ENCODE assay signal across 9 mouse cellular contexts in genomic region chr1:78355123-78355522, GRCm38 (mm10). TPM values are rescaled to one million over a fixed set of nuclear protein-coding genes. Genes with fewer than 3 reads are reported as not detected.
A peak's percentile ranks its signal among the peaks of the same experiment; 100 is the strongest.
DNase-seq lines count a peak whose midpoint lies in the region; ATAC-seq lines count a peak whose summit lies in the region.
"Had no signal": no experiment of that assay in that cellular context is flagged by ENCODE, and none has a peak within 500 bp of the region (broad histone marks: within the 10 kb centered on the region; RNA-seq: fewer than 3 reads in every experiment).

No protein-coding gene starts in this region.

- H3K9me3 ChIP-seq in heart, embryonic 13.5 days, result no peaks in the 10 kb centered on the region
- H3K9me3 ChIP-seq in forebrain, embryonic 16.5 days (ENCODE audit: control insufficient read depth, low read length), result no peaks in the 10 kb centered on the region

- peak overlapping the region; percentile 69 for H3K27ac ChIP-seq in heart, embryonic 13.5 days (replicated peaks)
- no peak overlapping the region for H3K27ac ChIP-seq in forebrain, embryonic 16.5 days (ENCODE audit: low read length)
- H3K27ac ChIP-seq: liver, embryonic 14.5 days had no signal

- H3K9ac ChIP-seq in heart, embryonic 13.5 days, result no peak overlapping the region
- H3K9ac ChIP-seq in forebrain, embryonic 16.5 days (replicated peaks; ENCODE audit: low read depth, low read length), result no peak overlapping the region
- H3K9ac ChIP-seq: liver, embryonic 14.5 days had no signal

- peaks cover 21% of the 10 kb centered on the region for H3K4me1 ChIP-seq in heart, embryonic 13.5 days
- H3K4me1 ChIP-seq in forebrain, embryonic 16.5 days (replicated peaks; ENCODE audit: control insufficient read depth, insufficient read depth, low read length), result no peaks in the 10 kb centered on the region

- no peak for ATAC-seq in heart, embryonic 13.5 days (ENCODE audit: extremely low read depth, insufficient number of reproducible peaks, low FRiP score, low TSS enrichment)
- no peak for ATAC-seq in megakaryocyte progenitor cell, adult 5-6 weeks (replicated peaks; ENCODE audit: poor library complexity)
- ATAC-seq in forebrain, embryonic 16.5 days, result no peak

- H3K36me3 ChIP-seq in heart, embryonic 13.5 days, result no peaks in the 10 kb centered on the region
- no peaks in the 10 kb centered on the region for H3K36me3 ChIP-seq in forebrain, embryonic 16.5 days (ENCODE audit: control insufficient read depth, insufficient read depth)

- H3K27me3 ChIP-seq in heart, embryonic 13.5 days (replicated peaks), result no peaks in the 10 kb centered on the region
- H3K27me3 ChIP-seq in forebrain, embryonic 16.5 days (replicated peaks; ENCODE audit: control insufficient read depth, insufficient read depth, low read length), result no peaks in the 10 kb centered on the region

- 0 out of 2 replicates have a peak overlapping the region, but pooled peaks have one; percentile 8 for H3K4me2 ChIP-seq in heart, embryonic 13.5 days
- H3K4me2 ChIP-seq in forebrain, embryonic 16.5 days (ENCODE audit: low read length), result no peak overlapping the region

- 12% methylated on average over 4 of the region's 4 CpGs for WGBS in heart, embryonic 13.5 days
- WGBS in forebrain, embryonic 16.5 days, result 43% methylated on average over 4 of the region's 4 CpGs

- peak; percentile 37 for DNase-seq in NIH3T3 (ENCODE audit: low read depth)
- peak; percentile 89 for DNase-seq in adrenal gland, adult 8-10 months
- DNase-seq in lung, adult 18-20 months, result peak; percentile 25 to 64
- no peak for DNase-seq in layer of hippocampus, adult 11-12 months (ENCODE audit: low spot score)
- no peak for DNase-seq in natural killer cell, adult 2 months (ENCODE audit: low spot score in 2 of 2)

- H3K4me3 ChIP-seq in heart, embryonic 13.5 days, result no peak overlapping the region
- H3K4me3 ChIP-seq in forebrain, embryonic 16.5 days (replicated peaks; ENCODE audit: low read length), result no peak overlapping the region

RNA-seq across cellular contexts. Expression of gene Sgpp2, which starts 45.0 kb away (rescaled TPM):
- 10 to 100 TPM in 1 of 4 experiments, 1 to 10 TPM in 3; 3.6 to 10.5 (median 6.4) TPM for total RNA-seq in adrenal gland, adult 8-10 months (2022)
- 0.11 and 0.34 TPM in 2 replicates for polyA plus RNA-seq in heart, embryonic 13.5 days (2015; fragmentation: Nextera tagmentation; extraction: Ambion mirVana)
- total RNA-seq in megakaryocyte progenitor cell, adult 5-6 weeks (2015), result not detected in 2 replicates
- total RNA-seq in megakaryocyte progenitor cell, adult 5-6 weeks (2017), result not detected in 2 replicates
- polyA plus RNA-seq in forebrain, embryonic 16.5 days (2015; fragmentation: Nextera tagmentation; extraction: Ambion mirVana), result 0.43 and 0.89 TPM in 2 replicates

Comparison
In these comparisons a context has a peak if more than half of its experiments do, and no peak if none do; other contexts are left out.
1. DNase-seq: peak in NIH3T3 (single experiment), adrenal gland, adult 8-10 months (single experiment) and lung, adult 18-20 months (2 of 2); none in layer of hippocampus, adult 11-12 months (single experiment) and natural killer cell, adult 2 months (0 of 2).
2. RNA of gene Sgpp2, which starts 45.0 kb away (total RNA-seq): 3.6 to 10.5 TPM in adrenal gland, adult 8-10 months; not detected in megakaryocyte progenitor cell, adult 5-6 weeks; every median in the first group is over 4 times any median in the second.